Mouse (Mus musculus) c-Kit-negative CD71-positive TER-119-positive erythroid progenitor cells, embryonic 14.5 days (primary cell): ENCODE results near the gene March9.
A peak's percentile ranks its signal among the peaks of the same experiment; 100 is the strongest.
"Not testable (repeated sequence)": the region's sequence is repeated elsewhere in the genome, so short reads cannot be mapped to it uniquely, and the experiment has no call there.

Source experiments
- DNase-seq: peaks from one replicate; pipeline ENCODE4 v3.0.0-alpha.2; 2013; ENCODE audit warnings: low read depth, low spot score

Gene March9

DNA sequence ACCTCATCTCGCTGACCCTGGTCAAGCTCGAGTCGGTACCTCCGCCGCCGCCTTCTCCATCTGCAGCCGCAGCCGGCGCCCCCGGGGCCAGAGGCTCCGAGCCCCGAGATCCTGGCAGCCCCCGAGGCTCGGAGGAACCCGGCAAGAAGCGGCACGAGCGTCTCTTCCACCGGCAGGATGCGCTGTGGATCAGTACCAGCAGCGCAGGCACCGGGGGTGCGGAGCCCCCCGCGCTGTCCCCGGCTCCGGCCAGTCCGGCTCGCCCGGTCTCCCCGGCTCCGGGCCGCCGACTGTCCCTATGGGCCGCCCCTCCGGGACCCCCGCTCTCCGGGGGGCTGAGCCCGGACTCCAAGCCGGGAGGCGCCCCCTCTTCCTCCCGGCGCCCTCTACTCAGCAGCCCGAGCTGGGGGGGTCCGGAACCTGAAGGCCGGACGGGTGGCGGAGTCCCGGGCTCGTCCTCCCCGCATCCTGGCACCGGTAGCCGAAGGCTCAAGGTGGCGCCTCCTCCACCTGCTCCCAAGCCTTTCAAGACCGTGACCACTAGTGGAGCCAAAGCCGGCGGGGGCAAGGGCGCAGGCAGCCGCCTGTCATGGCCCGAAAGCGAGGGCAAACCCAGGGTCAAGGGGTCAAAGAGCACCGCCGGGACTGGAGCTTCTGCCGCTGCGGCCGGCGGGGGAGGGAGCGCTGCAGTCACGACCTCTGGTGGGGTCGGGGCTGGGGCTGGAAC is 19.8 kb upstream of the March9 start:
- no peak for DNase-seq

DNA sequence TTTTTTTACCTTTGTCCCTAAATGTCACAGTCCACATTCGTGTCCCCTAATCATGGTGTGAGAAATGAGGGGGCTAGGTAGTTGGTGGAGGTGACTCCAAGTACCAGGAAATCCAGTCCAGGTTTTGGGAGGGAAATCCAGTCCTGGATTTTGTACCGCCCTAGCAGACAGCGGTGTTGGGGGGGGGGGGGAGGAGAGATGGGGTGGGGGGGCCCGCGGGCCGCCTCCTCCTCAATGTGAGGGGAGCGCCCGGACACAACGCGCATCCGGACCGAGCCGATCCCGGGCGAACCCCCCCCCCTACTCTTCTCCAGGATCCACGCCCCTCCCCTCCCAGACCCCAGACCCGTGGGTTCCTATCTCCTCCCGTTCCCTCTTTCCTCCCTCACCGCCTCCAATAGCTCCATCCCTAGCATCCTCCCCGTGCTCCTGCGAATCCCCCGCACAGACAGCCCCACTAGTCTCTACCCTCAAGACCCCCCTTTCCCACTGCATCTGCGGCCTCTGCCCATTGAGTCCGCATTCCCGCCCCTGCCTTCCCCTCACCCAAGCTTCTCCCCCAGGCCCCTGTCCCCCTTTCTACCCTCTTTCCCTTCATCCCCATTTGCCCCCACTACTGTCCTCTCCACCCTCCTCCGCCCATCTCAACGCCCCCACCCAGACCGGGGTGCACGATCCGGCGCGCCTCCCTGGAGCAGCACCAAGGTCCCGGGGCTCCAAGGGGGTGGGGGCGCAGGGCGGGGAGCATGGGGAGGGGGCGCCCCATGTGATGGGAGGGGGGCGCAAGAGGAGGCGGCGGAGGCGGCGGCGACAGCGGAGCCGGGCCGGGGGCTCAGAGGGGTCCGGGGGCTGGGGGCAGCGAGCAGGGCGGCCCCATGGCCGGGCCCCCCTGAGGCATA is 18.9 kb upstream of the March9 start:
- no peak for DNase-seq

DNA sequence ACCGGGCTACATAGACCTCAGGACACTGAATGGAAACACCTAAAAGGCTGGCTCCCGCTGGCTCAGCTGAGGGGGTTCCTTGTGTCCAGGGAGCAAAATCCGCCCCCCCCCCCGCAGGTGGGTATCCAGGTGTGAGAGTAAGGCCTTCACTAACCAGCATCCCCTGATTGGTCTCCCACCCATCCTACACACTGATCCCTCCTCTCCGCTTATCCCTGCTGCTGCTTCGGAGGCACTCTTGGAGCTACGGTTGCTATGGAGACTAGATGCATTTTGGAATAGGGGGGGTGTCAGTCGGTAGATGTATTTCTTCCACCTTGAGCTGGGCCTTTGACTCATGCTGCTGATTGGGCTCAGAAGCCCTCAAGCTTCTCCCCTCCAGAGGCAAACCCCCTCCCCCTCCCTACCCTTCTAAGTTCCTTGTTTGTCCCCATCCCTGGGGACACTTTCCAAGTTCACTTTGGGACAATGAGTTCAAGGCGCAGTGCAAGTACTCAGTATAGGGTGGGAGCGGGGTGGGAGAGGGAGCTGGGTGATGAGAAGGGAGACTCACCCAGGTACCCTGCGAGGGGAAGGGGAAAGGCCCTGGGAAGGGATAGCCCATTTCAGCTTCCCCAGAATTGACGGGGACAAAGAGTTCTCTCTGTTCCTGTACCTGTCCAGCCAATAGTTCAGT is 18.2 kb upstream of the March9 start:
- no peak for DNase-seq

DNA sequence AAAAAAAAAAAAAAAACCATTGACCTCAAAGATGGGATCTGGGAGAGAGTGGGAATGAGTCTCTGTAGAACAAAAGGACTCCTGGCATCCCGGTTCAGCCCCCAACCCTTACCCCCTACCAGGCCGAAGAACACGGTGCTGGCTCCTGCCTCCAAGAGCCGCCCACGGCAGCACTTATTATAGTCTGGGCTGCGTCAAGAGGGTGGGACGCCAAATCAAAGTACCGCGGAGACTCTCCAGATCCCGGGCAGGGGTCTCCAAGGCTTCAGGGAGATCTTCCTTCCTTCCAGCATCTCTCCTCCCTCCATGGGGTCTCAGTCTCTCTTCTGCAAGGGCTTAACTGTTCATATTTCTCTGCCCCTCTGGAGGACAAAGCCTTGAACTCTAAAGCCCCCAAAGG is 17.5 kb upstream of the March9 start:
- no peak for DNase-seq

DNA sequence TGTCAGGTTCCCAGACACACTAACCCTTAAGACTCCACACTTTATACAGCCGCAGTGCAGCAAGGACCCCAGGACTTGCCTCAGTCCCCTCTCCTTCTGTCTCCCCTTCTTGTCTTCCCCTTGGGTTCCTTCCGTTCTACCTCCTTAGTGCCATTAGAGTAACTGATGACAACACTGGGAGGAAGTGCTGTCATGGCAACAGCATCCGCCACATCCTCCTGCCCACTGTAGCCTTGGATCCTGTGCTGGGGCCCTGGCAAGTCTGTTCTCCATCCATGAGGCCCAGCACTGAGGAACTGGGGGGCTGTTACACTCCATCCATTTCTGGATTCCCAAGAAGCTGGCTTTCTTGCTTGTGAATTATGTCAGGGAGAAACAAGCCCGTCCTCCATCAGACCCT is 16.1 kb upstream of the March9 start:
- DNase-seq: no peak

DNA sequence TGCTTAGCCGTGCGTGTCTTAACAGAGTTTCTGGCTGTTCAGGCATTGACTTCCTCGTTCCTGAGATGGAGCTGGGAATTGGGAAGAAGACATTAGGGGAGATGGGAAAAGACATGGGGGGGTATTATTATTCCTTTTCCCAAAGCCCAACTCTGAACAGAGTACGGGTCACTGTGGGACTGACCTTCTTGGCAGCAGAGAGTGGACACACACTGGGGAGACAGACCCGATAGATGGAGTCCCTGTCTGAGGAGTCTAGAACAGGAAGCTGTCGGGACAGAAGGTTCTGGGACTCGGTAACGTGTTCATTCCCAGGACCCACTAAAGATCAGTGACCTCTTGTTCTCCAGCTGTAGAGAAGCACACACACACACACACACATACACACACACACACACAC is 15.7 kb upstream of the March9 start:
- no peak for DNase-seq

DNA sequence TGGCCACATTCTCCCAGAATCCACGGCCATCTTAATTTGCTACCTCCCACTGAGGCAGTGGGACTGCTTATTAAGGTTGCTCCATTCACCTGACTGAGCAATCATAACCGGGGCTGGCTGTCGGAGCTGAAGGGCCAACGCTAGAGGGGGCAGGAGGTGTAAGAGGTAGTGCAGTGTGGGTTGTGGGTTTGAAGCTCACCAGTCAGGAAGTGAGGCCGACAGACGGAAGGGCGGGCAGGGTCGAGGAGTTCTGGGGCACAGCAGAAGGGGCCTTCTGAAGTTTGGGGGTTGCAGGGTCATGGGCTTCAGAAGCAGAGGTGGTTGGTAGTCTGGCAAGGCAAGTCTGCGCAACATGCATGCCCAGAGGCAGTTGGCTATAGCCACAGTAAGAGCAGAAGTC is 15.1 kb upstream of the March9 start, which contains the start of gene Agap2:
Gene Agap2, plus strand, starts transcription at position 205 of the 400 bp plus-strand sequence.
- DNase-seq: no peak

DNA sequence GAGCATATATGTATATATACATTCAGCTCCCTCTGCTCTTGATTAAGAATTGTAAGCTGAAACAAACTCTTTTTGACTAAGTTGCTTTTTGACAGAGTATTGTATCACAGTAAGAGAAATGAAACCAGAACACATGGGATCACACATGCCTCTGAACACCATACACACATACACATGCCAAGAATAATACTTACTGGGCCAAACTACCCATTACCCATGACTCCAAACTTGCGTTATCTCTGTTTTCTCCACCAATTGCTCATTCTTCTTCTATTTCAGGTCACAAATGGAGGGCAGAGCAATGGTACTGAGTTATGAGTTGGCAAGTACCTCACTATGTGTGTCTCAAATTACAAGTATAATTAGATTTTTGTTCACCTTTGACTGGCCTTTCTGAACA is 14.0 kb upstream of the March9 start:
- no peak for DNase-seq

DNA sequence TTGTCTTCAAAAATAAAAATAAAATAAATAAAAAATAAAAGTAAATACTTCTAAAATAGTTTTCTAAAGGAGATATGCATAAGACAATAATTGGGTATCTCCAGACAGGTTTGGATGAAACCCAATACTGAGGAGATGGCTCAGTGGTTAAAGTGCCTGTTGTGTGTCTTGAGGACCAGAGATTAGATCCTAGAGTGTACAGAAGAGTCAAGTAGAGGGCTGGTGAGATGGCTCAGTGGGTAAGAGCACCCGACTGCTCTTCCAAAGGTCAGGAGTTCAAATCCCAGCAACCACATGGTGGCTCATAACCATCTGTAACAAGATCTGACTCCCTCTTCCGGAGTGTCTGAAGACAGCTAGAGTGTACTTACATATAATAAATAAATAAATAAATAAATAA is 13.0 kb upstream of the March9 start:
- not testable (repeated sequence) for DNase-seq

DNA sequence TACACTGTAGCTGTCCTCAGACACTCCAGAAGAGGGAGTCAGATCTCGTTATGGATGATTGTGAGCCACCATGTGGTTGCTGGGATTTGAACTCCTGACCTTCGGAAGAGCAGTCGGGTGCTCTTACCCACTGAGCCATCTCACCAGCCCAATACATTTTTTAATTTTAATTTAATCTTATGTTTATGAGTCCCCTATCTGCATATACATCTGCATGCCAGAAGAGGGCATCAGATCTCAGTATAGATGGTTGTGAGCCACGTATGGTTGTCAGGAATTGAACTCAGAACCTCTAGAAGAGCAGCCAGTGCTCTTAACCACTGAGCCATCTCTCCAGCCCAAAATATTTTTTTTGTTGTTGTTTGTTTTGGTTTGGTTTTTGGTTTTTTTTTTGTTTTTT is 12.3 kb upstream of the March9 start:
- not testable (repeated sequence) for DNase-seq

DNA sequence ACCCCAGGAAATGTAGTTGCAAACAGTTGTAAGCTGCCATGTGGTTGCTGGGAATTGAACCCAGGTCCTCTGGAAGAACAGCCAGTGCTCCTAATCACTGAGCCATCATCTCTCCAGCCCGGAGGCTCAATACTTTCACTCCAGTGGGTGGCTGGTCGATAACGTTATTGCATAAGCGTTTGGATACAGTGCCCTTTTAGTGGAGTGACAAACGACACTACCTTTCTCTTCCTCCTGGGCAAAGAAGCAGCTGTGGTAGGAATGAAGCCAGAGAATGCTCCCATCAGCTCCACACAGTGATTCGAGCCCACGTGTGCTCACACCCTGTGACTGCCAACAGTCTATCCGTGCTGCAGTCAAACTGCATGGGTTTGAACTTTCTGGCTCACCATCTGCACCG is 11.2 kb upstream of the March9 start:
- DNase-seq: no peak

DNA sequence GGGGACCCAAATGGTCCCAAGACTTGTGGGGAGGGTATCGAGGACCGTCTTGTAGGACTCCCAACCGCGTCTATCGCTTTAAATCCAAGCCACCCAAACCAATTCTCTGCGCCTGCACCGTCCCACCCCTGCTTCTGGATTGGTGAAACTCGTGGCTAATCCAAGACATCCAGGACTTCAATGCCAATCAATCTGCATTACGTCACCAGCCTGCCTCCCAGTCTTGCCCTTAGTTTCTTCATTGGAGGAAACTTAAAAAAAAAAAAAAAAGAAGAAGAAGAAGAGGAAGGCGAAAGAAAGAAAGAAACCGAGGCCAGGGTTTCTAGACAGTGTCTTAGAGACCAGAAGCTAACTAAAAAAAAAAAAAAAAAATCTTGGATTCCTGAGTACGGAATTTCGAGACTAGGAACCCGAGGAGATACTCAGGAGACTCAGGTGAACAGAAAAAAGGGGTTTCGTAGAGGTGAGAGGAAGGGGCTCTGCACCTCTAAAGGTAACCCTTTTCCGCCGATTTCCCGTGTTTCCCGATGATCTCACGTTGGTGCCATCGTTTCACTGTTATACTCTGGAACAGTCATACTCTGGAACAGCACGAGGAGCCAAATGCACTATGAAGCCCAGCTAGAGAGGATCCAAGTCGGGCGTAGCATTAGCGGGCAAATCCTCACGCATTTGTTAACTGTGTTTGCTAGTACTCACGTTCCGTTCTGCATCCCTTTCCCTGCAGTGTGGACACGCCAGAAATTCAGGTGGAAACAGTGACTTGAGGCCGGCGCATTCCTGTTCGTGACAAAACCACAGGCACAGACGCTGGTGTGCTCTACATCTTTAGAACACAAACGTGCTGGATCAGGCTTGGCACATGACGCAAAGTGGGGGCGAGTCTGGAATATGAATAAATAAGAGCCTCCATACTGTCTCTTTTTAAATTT is 10.5 kb upstream of the March9 start, which contains the start of gene Tspan31:
Gene Tspan31, minus strand, starts transcription at position 75 of the 932 bp plus-strand sequence.
- DNase-seq: peak; percentile 75

DNA sequence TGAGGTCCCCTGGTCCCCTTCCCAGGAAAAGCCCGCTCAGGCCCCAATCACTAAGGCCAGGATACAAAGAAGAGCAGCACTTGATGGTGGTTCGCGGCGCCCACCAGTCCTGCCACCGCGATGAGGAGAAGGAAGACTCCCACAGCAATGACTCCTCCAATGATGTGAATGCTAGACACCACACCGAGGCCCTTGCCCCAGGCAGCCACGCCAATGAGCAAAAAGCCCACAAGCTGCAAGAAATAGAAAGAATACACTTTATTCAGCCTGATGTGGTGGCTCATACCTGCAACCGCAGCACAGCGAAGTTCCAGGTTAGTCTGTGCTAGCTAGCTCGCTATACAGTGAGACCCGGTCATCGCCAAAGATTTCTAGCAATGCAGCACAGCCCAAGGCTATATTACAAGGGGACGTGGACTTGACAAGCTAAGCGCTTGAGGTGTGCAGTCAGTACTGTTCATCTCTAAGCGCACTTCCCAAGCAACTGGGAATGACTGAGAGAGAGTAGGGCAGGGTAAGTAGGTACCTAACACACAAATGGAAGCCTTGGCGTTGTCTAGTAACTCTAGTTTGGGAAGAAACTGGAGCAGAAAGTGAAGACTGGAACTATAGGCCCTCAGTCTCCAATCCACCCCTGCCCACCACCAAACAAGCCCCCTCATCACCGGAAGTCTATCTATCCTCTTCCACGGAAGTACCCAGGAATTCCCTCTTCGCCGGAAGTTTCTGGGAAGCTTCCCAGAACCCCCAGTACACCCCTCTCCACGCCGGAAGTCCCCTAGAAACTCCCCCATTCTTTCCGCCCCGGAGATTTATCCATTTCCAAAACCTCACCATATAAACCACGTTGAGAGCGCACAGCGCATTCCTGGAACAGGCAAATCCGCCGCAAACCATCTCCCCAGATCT is 9.6 kb upstream of the March9 start:
- DNase-seq: no peak

DNA sequence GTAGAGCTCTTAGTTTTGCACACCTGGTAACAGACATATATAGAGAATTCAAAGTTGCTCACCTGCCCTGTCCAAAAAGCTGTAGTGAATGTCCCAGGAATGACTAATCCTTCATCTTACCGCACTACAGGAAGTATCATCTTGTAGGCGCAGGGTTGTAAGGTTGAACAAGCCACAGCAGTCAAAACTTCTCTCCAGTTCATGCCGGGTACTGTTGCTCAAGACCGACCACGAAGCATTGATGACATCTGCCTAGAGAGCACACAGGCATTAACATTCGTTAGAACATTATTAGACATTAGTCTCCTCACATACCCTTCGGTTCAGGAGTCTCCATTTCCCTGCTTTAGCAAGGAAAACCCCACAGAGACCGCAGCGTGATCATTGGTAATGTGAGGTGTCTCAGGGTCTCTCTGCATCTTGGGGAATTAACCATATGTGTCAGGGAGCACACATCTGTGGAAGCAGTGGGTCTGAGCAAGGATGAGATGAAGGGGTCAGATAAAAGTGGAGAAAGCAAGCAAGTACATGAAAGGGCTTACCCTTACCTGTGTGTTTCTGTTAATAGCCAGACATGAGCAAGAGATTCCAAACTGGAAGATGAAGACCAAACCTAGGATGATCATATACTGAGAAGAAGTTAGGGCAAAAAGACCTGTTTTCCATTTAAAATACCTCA is 8.5 kb upstream of the March9 start:
- no peak for DNase-seq

DNA sequence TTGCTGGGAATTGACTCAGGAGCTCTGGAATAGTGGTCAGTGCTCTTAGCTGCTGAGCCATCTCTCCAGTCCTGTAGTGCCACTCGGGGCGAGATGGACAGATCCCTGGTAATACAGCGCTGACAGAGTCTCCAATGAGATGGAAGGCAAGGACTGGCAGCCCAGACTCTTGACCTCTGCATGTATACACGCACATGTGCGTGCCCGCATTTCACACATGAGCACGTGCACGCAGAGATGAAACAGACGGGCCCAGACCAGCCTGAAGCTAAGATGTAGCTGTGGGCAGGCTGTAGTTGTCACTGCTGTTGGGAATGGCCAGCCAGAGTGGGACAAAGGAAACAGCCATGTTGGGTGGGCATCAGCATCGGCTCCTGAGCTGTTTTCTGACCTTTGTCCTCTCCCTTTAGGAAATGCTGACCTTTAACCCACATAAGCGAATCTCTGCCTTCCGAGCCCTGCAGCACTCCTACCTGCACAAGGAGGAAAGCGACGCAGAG is 6.6 kb upstream of the March9 start:
- DNase-seq: no peak

DNA sequence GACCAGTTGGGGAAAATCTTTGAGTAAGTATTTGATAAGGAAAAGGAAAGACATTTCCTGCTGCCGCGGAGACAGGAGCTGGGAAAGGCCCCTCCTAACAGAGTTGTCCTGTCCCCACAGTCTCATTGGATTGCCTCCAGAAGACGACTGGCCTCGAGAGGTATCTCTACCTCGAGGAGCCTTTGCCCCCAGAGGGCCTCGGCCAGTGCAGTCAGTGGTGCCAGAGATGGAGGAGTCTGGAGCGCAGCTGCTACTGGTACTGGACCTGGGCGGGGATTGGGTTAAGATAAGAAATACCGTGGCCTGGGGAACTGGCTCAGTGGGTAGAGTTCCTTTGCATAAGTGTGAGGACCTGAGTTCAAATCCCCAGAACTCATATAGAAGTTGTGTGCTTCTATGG is 6.0 kb upstream of the March9 start:
- no peak for DNase-seq

DNA sequence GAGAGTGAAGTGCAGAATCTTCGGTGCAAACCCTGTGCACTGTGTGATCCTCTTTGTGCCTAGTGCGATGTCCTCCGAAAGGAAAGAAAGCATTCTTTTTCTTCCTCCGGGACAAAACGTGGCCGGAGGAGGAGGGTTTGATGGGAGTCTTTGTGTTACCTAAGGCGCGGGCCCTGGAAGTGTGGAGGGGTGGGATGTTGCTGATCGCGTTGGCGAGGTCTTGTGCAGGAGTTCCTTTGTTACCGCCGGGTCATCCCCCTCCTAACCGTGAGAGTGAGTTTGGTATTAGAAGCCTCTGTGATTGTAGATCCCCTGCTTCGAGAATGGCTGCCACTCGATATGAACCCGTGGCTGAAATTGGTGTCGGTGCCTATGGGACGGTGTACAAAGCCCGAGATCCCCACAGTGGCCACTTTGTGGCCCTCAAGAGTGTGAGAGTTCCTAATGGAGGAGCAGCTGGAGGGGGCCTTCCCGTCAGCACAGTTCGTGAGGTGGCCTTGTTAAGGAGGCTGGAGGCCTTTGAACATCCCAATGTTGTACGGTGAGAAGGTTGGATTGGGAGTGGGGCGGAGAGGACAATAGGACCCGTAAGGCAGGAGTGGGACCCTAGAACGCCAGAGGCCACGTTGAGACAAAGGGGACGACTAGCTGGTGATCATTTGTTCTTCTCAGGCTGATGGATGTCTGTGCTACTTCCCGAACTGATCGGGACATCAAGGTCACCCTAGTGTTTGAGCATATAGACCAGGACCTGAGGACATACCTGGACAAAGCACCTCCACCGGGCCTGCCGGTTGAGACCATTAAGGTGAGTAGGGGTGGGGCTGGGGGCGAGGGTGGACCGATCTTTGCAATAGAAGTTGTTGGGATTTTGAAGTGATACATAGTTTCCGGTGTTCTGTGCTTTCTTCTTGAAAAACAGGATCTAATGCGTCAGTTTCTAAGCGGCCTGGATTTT is 4.2 kb upstream of the March9 start:
- no peak for DNase-seq

DNA sequence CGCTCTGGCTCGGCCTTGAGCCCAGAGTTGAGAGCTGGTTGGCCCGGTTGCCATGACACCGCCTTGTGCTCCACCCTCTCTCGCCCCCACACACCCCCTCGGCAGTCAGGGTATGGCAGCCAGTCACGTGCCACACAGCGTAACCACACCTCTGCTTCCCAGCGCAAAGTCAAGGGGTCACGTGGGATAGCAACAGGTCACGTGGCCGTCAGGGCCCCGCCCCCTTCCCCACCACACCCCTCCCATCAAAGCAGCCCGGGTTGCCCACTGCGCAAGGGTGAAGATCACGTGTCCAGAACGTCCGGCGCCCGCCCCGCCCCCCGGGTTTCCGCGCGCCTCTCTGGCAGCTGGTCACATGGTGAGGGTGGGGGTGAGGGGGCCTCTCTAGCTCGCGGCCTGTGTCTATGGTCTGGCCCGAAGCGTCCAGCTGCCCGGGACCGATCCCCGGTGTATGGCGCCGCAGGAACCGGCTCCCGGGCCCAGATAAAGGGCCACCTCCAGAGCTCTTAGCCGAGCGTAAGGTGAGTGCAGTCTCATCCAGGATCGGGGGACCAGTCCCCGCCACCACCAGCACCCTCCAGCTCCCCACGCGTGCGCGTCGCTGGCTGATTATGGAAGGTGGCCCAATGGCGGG is 3.4 kb upstream of the March9 start, which contains the start of gene Cdk4:
Gene Cdk4, plus strand, starts transcription at position 296 of the 634 bp plus-strand sequence.
- DNase-seq: peak; percentile 82
